Mouse (Mus musculus): ENCODE data around the gene Sulf2.
"Not testable (repeated sequence)": the region's sequence is repeated elsewhere in the genome, so short reads cannot be mapped to it uniquely, and the experiment has no call there.

Gene Sulf2

DNA sequence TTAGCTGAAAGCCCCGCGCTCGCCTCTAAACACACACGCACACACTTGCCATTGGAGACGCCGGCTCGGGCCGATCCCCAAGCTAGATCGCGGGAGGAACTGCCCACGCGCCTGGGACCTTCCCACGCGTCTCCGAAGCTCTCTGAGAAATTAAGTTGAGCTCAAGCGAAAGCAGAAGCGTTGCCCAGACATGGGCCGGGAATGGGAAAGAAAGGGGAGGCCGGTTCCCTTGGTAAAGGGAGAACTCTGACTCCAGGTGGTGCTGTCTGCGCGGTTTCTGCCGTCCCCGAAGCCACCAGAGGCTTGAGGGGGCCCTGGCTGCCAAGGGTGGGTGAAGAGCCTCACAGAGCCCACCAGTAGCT, at the start of gene Sulf2:
Gene Sulf2, minus strand, starts transcription at position 210 of the 362 bp plus-strand sequence.
- peak; percentile 69 for DNase-seq (ENCODE audit: low read depth, low spot score)

DNA sequence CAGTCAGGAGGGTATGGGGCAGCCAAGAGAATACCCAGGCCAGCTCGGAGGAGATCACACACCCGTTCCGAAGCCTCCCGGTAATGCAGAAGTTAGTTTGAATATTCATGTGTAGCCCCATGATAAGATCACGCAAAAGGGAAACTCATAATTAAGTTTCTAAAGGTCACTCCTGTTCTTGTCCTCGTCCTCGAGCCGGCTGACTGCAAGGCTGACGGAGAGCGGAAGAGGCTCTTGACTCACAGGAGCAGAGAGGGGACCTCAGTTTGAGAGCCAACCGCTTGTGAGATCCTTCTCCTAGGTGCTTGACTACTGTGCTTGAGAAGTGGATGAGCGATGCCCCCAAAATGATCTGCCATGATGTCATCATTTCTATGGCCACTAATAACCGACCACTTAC, 48.7 kb upstream of the Sulf2 start:
- no peak for DNase-seq (ENCODE audit: low read depth, low spot score)

DNA sequence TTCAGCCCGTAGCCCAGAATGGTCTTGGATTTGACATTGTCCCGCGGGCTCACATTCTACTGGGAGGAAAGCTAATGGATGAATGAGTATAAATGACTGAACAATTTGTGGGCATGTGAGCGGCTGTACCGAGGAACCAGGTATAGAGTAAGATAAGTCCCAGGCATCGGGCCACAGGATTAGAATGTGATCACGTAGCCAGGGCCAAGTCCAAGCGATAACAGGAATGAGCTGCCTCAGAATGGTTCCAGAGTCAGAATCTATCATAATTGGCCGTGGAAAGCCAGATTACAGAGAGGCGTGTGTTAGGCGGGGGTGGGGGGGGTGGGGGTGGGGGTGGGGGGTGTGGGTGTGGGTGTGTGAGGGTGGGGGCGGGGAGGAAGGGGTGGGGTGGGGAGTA, 48.2 kb upstream of the Sulf2 start:
- no peak for DNase-seq (ENCODE audit: low read depth, low spot score)

DNA sequence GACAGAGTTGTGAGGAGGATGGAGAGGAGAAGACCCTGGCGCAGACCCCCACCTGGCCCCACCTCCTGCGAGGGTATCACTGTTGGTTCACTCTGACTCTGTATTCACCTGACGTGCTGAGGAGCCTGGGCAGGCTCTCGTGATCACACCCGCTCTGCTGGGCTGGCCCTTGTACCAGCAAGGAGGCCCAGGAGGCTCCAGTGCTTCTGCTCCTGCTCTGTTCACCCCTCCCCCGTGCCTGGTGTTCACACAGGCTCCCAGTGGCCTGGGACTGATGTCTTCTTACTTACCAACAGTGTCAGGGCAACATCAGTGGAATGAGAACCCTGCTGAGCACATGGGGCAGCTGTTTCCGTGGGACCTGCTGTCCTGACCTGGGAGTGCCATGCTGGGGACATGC, 42.5 kb upstream of the Sulf2 start:
- DNase-seq (ENCODE audit: low read depth, low spot score): no peak

DNA sequence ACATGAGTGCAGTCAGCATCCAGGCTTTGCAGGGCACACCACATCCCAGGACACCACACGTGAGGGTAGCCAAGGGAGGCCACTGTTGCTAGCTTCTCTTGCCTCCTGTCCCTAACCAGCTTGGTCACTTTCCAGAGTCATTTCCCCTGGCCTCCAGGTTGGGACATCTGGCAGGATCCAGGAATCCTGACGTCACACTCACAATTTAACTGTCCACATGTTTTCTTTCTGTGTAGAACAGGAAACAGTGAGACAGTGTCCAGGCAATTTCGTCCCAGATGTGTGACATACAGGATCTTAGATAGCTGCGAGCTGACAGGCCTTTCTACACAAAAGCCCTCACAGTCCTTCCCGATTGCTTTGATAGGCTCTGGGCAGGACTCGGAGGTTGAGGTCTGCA, 41.6 kb upstream of the Sulf2 start:
- DNase-seq (ENCODE audit: low read depth, low spot score): no peak

DNA sequence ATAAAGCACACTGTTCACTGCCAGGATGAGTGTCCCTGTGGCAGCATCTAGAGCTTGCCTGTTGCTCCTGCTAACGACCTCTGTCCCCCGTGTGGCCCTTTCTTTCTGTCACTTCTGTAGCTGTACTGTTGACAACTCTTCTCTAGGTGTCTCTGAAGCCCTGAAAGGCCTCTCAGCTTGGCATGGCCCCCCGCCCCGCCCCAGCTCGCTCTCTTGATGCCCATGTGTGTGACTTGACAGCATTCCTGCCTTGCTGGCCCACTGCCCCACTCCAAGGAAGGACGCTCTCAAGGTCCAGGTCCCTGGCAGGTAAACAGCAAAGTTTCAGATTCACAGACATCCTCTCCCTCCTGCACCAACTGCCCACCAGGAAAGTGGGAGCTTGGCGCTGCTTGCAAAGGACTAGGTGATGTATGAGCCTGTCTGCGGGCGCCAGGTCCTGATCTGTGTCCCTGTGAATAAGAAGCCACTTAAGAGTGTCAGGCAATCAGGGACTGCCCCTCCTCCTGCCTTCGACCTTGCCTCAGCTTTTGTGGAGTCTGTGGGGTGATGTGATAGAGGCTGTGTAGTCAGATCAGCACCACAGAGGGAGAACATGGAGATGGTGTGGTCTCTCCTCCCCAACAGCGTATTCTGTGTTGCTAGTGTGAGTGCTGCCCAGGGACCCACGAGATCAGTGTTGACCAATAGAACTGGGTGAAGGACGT, 40.8 kb upstream of the Sulf2 start:
- no peak for DNase-seq (ENCODE audit: low read depth, low spot score)

DNA sequence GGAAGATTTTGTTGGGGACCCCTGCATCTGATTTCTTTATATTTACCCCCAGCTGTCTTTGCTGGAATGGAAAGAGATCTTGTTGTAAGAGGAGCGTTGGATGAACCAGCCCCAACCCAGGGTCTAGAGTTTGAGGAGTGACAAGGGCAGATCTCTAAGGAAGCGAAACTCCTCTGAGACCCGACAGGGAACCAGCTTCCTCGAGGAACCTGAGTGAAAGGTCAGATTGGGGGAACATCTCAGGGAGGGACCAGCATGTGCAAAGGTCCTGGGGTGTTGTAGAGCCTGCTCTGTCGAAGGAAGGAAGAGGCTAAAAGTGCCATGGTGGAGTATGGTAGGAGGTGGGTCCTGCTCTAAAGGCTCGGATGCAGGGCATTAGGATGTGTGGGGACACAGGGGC, 39.6 kb upstream of the Sulf2 start:
- DNase-seq (ENCODE audit: low read depth, low spot score): no peak

DNA sequence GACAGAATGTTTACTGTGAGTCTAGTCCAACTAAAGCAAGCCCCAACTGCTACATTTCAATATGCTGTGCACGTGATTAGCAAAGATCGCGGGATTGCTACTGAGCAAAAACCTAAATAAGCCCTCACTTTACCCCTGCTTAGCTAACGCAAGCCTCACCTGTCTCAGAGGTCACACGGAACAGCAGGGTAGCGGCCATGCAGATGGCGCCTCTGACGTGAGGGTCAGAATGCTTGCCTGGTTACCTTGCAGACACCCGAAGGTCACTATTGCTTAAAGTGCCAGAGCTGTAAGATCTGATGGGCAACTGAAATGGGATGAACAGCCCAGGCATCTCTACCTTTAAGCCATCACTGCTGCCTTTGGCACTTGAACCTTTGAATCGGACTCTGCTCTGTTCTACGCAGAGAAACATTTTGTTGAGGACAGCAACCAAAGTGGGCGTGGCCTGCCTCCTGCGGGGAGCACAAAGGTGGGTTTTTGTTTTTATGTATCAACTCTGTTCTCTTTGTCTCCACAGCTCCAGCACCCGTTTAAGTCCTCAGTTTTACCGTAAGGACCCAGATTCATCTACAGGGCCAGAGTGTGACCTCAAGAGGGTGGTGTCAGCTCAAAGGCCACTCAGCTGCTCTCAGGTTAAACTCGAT, 38.8 kb upstream of the Sulf2 start:
- DNase-seq (ENCODE audit: low read depth, low spot score): no peak

DNA sequence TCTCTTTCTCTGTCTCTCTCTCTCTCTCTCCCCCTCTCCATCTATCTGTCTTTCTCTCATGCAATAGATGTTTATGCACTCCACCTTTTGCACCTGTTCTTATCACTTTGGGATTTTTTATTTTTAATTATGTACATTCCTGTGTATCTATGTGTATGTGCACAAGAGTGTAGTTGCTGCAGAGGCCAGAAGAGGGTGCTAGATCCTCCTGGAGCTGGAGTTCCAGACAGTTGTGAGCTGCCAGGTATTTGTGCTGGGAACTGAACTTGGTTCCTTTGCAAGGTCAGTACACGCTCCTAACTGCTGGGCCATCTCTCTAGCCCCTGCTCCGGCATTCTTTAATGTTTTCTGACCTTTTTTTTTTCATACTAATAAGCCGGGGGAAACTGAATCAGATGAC, 38.0 kb upstream of the Sulf2 start:
- no peak for DNase-seq (ENCODE audit: low read depth, low spot score)

DNA sequence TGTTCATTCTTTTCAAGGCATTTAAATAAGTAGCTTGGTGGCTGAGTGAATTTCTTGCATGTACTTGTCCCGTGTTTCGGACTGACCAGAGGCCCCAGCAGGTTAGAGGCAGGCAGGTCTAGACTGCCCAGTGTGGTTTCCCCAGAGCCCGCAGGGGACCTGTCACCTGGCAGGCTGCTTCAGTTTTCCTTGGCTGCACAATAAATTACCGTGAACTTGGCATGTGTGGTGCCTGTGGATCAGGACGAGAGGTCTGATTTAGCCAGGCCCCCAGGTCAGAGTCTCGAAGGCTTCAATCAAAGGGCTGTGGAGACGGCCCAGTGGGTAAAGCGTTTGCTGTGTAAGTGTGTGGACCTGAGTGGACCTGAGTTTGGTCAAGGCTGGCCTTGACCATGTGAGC, 35.4 kb upstream of the Sulf2 start:
- DNase-seq (ENCODE audit: low read depth, low spot score): no peak

DNA sequence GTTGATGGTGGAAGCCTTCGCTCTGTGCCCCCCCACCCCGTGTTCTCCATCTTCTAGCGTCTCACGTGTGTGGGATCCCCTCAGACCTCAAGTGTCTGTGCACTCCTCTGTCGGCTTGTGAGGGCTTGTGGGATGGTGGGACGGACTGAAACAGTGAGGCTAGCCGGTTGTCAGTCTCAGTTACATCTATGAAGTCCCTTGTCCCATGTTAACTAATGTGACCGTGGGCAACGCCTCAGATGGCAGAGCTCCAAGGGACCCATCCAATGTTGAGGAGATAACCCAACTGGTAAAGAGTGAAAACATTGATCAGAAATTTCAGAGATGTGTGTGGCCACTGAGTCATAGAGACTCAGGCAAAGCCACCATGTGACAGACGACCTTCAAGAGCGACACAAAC, 33.7 kb upstream of the Sulf2 start:
- no peak for DNase-seq (ENCODE audit: low read depth, low spot score)

DNA sequence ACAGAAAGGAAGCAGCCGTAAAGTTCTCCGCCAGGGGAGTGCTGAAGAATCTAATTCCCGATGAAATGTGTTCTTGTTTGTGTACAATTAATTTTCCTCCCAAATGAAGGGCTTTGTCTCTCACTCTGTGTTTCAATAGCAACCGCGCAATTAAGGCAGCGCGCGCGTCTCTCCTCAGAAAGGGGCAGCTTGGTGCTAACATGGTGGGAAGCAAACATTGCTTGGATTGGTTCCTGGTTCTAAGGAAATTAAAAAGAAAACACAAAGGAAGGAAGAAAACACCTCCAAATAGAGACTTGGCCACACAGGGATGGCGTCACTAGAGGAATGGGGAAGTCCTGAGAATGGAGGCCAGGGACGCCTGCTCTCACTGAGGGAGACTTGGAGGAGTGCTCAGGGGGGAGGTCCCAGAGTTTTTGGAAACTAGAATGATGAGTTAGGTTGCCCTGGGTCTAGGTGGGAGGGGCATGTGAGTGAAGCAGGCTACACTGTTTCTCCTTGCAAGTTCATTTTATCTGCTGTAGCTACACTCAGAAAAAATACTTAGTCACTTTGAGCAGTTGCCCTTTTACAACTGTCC, 32.5 kb upstream of the Sulf2 start:
- DNase-seq (ENCODE audit: low read depth, low spot score): not testable (repeated sequence)

DNA sequence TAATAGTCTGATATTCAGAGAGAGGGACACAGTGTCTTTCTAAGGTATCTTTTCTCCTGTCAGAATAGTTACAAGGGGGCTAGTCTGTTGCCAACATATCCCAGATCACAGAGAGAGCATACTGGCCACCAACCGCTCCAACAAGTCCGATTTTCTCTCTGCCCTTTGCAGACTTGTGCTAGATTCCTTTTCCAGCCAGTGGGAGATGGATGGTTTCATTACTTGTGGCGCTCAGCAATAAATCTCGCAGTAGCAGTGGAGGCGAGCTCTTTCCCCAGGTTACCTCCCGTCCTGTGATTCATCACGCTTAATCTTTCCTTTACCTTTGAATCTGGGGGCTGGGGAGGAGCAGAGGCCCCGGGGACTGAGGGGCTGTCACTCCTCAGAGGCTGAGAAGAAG, 31.9 kb upstream of the Sulf2 start:
- DNase-seq (ENCODE audit: low read depth, low spot score): not testable (repeated sequence)

DNA sequence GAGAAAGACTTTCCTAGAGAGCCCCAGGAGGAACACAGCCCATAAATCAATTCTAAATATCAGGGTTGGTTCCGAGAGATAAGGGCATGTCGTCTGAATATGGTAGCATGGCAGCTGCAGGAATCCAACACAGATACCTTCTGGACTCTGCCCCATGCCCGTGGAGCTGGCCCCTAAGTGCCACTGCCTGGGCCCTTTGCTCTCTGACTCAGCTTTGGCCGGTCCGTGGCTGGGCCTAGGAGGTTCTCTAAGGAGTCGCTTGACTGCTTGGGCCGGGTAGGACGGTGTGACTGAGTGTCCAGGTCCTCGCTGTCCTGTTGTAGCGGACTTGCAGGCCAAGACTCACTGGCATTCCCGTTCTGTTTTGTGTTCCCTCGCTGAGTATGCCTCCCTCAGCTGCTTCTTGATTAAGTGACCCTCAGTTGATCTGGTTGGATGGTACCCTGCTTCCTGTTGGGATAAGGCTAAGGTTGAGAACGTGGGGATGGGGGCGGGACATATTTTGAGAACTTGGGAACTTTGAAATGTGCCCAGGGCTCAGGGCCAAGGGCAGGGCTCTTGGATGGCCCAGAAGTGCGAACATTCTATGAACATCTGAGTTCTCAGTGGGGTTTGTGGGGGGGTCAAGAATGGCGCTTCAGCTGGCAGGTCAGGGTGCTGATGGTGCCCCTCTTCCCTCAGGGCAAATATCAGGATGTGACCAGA, 30.9 kb upstream of the Sulf2 start:
- no peak for DNase-seq (ENCODE audit: low read depth, low spot score)

DNA sequence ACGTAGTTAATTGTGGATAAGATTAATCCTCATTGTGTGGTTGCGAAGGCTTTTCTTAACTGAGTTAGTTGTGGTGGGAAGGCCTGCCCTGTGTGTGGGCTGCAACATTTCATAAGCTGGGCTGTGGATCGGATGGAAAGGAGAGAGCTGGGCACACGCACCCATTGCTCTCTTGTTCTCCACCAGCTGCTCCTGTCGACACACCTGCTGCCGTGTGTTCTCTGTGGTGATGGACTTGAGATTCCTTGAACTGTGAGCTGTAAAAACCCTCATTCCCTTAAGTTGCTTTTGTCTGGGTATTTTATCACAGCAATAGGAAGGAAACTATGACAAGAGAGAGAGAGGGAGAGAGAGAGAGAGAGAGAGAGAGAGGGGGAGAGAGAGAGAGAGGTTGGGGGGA, 30.3 kb upstream of the Sulf2 start:
- DNase-seq (ENCODE audit: low read depth, low spot score): no peak

DNA sequence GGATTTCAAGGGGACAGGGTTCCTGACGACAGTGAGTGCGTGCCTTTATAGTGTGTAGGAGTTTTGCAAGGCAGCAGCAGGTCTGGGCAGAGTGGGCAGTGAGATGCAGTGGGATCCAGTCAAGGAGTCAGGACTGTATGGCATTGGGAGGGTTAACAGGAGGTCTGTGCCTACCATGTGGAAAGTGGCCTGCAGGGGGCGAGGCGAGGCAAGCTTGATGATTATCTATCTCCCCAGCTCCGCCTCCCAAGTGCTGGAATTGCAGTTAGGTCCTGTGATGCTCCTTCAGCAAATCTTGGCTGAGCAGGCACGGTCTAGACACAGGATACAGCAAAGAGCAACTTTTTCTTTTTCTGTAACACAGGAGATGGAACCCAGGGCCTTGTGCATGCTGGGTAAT, 29.0 kb upstream of the Sulf2 start:
- DNase-seq (ENCODE audit: low read depth, low spot score): no peak

DNA sequence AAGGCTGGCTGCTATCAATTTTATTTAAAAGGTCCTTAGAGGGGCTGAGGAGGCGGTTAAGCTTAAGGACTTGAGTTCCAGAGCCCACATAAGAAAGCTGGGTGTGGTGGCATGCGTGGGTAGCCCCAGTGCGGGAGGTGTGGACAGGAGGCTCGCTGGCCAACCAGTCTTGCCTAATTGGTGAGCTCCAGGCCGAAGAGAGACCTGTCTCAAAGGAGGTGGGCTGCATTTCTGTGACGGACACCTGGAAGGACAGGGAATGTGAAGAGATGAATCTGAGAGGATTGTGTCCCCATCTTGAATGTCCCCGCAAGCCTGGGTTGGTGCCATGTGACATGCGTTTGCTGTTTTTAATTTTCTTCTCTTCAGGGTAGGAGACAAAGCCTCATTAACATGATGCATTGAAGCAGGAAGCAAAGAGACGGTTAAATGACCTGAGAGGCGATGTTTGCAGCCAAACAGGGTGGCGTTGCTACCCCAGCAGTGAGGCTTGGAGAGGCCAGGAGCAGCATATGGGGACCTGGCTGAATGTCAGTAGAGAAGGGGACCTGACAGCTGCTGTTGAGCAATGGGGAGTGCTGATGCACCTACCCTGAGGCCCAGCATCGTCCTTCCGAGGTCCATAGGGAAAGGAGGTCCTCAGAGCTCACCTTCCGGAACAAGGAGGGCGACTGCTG, 26.7 kb upstream of the Sulf2 start:
- DNase-seq (ENCODE audit: low read depth, low spot score): no peak

DNA sequence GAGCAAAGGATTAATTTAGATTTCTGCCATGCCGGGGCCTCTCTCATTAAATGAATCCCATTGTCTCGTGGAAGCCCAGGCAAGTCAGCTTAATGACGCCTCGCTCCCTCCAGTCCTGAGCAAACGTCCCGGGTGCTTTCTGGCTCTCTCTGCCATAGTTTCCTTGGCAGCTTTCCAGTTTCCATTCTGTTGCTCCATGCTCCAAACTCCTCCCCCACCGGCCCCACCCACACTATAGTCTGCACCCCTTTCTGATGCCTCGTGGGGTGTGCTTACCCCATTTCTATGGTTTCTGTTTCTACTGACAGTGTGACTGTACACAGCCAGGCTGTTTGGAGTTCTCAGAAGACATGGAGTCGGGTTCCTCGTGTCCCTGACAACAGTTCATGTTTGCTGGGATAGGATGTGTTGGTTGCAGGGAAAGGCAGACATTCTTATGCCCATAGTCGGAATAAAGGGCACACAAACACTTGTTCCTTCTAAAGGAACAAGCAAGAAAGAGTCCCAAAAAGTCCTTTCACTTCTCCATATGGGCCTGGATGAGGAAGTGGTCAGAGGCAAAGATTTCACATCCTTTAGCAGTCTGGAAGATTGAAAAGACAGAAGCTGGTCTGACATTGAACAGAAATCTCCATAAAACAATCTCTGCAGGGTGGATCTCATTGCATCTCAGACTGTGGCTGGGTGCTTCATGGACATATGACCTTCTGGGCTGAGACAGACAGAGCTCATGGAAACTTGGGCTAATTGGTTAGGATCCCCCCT, 25.5 kb upstream of the Sulf2 start:
- DNase-seq (ENCODE audit: low read depth, low spot score): no peak

DNA sequence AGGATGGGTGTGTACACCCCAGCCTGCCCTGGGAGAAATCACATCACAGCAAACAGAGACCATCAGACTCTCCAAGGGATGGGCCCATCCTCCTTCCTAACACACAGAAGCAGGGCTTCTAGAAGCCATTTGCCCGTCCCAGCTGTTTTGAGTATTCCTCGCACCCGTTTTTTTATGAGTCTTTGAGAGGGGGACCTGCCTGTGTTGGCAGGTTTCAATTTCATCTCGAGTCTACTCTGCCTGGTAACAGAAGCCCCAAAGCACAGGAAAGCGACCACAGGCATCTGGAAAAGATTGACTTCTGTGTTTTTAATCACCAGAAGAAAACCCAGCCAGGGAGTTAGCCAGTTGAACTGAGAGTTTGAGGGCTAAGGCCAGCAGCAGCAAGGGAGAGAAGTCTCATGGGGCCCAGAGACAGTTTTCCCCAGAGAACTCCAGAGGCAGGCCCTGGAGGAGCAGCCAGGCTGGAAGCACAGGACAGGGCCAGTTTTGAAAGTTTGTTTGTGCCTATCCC, 24.7 kb upstream of the Sulf2 start:
- no peak for DNase-seq (ENCODE audit: low read depth, low spot score)

DNA sequence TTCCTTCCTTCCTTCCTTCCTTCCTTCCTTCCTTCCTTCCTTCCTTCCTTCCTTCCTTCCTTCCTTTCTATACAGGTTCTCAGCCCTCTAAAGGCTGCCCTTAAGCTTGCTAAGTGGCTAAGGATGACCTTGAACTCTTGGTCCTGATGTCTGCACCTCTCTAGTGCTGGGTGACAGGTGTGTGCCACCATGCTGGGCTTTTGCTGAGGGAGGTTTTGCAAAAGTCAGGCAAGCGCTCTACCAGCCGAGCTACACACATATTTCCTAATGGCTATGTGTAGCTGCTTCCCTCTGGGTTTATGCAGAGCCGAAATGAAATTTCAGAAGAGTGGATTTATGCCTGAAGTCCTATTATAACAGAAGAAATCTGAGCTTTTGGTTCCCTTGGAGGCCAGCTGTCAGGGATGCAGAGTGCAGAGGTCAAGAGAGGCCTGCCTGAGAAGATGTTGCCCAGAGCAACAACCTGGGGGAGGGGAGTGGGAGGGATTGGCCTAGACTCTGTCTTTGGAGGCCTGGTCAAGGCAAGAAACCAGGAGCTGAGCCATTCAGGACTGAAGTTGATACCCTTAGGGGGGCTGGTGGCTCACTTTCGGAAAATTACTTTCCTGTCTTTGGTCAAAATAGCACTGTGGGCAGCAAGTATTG, 24.1 kb upstream of the Sulf2 start:
- no peak for DNase-seq (ENCODE audit: low read depth, low spot score)

All from brain, embryonic 18.5 days (tissue).